Mouse (Mus musculus) gastrocnemius, postnatal 4 days (tissue): Measurements from ENCODE around the gene Ugt3a1. TPM values are rescaled to one million over a fixed set of nuclear protein-coding genes. Genes with fewer than 3 reads are reported as not detected.
"Not testable (repeated sequence)": the region's sequence is repeated elsewhere in the genome, so short reads cannot be mapped to it uniquely, and the experiment has no call there.

ENCODE experiments used
- DNase-seq, 2 experiments: peaks; one replicate each; pipeline ENCODE4 v3.0.0; 2021 to 2022; ENCODE audit warnings: low spot score in 2 of 2, mixed read lengths in 2 of 2
- long read RNA-seq, 2 experiments: library from polyadenylated mRNA; stranded (forward); transcript quantifications; one replicate each; pipeline ENCODE4 v2.0.0; 2021
- total RNA-seq, 2 experiments: library from RNA; stranded (reverse); gene quantifications; 2 replicates each; pipeline ENCODE4 v1.2.3; 2021

Gene Ugt3a1
- not detected for total RNA-seq
- long read RNA-seq, experiment 1, result 0 reads
- long read RNA-seq, experiment 2, result 0 reads

- no peak for DNase-seq
Observed at GRCm38 (mm10) chr15:9276838-9277295, at the start of gene Ugt3a1. Ugt3a1 (plus strand) TSS chr15:9276888.

GRCm38 (mm10) chr15:9230917-9231316 lies 45.8 kb upstream of the Ugt3a1 start:
- not testable (repeated sequence) for DNase-seq

- no peak for DNase-seq
Observed at GRCm38 (mm10) chr15:9246345-9246744, 30.3 kb upstream of the Ugt3a1 start.

- no peak for DNase-seq
Observed at GRCm38 (mm10) chr15:9252891-9253290, 23.8 kb upstream of the Ugt3a1 start.

GRCm38 (mm10) chr15:9260621-9261020 lies 16.1 kb upstream of the Ugt3a1 start:
- DNase-seq, result no peak

GRCm38 (mm10) chr15:9271876-9272275 lies 4.8 kb upstream of the Ugt3a1 start:
- no peak for DNase-seq

GRCm38 (mm10) chr15:9279026-9279425 lies 2.3 kb downstream of the Ugt3a1 start:
- no peak for DNase-seq

- no peak for DNase-seq
Observed at GRCm38 (mm10) chr15:9279596-9279995, 2.9 kb downstream of the Ugt3a1 start.

- DNase-seq, result no peak
Observed at GRCm38 (mm10) chr15:9283165-9283564, 6.5 kb downstream of the Ugt3a1 start.

- no peak for DNase-seq
Observed at GRCm38 (mm10) chr15:9289660-9290059, 13.0 kb downstream of the Ugt3a1 start.

- DNase-seq, result no peak
Observed at GRCm38 (mm10) chr15:9305978-9306692, 29.4 kb downstream of the Ugt3a1 start.

- DNase-seq, result no peak
Observed at GRCm38 (mm10) chr15:9334596-9334995, 57.9 kb downstream of the Ugt3a1 start.

- DNase-seq, result no peak
Observed at GRCm38 (mm10) chr15:9335341-9335740, 58.7 kb downstream of the Ugt3a1 start, which contains the start of gene Ugt3a2. Ugt3a2 (plus strand) TSS chr15:9335550.

- no peak for DNase-seq
Observed at GRCm38 (mm10) chr15:9336616-9337015, 59.9 kb downstream of the Ugt3a1 start.

- no peak for DNase-seq
Observed at GRCm38 (mm10) chr15:9337021-9337420, 60.3 kb downstream of the Ugt3a1 start.

GRCm38 (mm10) chr15:9348739-9349138 lies 72.1 kb downstream of the Ugt3a1 start:
- DNase-seq, result no peak

- DNase-seq, result no peak
Observed at GRCm38 (mm10) chr15:9362801-9363200, 86.1 kb downstream of the Ugt3a1 start.

Other genes with a start within 250 kb of the Ugt3a1 start
- gene Nadk2, start 205.6 kb upstream of the Ugt3a1 start, total RNA-seq, result 10 to 100 TPM; 34.1 to 34.5 TPM
- gene Lmbrd2, start 136.3 kb upstream of the Ugt3a1 start, total RNA-seq, result 10 to 100 TPM; 17.9 to 18.0 TPM
- gene Skp2, start 121.5 kb upstream of the Ugt3a1 start, total RNA-seq, result 10 to 100 TPM; 19.8 to 20.1 TPM
- gene Ugt3a2, start 58.7 kb downstream of the Ugt3a1 start, total RNA-seq, result not detected
- not detected for gene Capsl, start 159.1 kb downstream of the Ugt3a1 start, total RNA-seq